Mouse (Mus musculus): Measurements from ENCODE around the gene Phf5a. TPM values are rescaled to one million over a fixed set of nuclear protein-coding genes. Genes with fewer than 3 reads are reported as not detected.

Phf5a gene
- polyA plus RNA-seq (2012; rRNA removed) = 84.8 and 91.0 TPM in 2 replicates

DNA sequence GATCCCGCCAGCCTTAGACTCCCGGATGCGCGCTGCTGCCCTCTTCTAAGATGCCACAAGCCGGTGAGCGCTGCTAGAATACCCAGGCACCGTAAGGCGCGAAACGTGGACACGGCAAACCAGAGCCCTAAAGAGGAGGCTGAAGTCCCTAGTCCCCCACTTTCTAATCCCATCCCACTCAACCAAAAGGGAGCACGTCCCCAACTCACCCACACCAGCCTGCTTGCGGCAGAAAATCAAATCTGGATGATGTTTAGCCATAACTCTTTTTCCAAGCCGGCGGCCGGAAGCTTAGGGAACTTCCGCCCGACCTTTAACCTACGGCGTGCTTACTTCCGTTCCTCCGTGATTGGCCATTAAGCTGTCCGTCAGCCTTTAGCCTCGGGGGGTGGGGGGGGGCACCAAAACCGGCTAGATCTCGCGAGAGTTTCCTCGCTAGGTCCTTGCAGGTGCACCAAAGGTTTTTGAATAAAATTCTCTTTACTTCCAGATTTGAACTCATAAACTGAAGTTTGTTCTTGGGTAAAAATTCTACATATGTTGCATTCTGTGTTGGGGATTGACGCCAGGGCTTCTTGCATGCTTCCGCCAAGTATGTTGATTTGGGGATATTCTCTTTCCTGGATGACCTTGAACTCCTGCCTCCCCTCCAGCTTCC is at the start of gene Phf5a:
Gene Phf5a, minus strand, starts transcription at position 308 of the 658 bp plus-strand sequence.

DNA sequence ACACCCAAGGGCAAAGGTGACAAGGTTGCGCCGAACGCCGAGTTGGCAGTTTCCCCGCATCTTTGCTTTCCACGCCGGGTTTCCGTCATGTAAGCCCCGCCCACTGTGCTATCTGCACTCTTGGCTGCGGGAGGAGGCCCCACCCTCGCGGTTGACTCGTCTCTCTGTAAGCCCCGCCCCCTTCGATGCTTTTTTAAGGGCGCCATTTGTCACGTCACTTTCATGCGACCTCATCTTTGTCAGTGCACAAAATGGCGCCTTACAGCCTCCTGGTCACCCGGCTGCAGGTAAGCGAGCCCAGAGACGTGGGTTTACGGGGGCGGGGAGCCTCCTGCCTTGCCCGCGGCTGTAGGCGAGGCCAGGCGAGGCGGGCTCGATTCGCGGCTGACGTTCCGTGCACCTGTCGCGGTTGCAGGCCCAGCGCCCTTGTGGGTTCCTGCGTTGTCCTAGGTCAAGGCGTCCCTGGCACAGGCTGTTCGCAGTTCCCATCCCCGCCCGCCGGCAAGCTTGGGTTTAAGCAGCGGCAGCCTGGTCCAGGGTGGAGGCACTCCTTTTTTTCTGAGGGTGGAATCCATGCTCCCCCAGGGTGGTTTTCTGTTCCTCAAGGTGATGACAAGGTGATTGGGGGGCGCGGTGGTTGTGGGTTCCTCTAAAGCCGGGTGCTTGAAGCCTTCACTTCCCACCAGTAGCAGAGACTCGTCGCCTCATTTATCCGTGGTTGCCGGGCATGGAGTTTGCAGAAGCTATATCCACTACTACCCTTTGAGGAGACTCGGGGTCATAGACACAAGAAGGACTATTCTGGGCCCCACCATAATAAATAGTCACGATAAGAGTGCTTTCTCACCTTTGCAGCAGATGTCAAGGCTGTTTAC is 788 bp upstream of the Phf5a start, which contains the start of gene Aco2:
Gene Aco2, plus strand, starts transcription at position 48 of the 875 bp plus-strand sequence.

DNA sequence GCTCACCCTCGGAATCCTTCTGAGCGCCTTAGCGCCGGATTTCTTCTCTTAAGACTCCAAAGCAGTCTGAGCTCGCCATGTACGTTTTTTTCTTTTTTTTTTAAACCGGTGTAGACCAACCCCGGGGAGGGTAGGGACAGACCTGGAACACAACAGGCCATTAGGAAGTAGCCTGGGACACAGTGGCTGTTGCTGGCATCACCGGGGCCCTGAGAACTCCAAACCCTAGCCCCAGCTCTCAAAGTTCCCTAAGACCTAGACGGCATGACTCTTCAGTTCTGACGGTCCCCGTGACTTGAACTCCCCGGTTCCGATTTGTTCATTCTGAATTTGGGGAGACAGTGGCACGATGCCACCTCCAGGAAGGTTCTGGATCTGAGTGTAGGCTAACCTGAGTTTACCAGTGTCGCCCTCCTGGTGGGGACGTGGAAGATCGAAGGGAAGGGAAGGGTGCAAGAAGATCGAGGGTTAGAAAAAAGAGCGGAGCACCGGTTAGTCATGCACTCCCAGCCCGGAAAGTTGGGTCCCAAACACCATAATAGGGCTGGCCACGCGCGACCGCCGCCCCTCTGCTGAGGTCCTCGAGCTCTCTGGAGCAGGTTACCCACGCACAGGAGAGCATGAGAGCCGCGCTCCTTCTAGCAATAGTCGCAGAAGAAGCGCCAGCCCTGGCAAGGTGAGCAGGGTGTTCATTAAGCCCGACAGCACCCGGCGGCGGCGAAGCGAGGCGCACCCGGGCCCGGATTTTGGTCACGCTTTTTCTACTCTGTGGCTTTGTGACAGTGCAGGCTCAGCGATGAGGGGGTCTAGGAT is 13.0 kb downstream of the Phf5a start, which contains the start of gene Tob2:
Gene Tob2, minus strand, starts transcription at position 280 of the 813 bp plus-strand sequence.

Other genes with a start within 250 kb of the Phf5a start
- 25.2 and 25.7 TPM in 2 replicates for gene L3mbtl2, start 208.0 kb downstream of the Phf5a start, polyA plus RNA-seq (2012; rRNA removed)
- gene Chadl, start 174.6 kb downstream of the Phf5a start, polyA plus RNA-seq (2012; rRNA removed) = 27.6 and 29.3 TPM in 2 replicates
- 78.3 and 86.5 TPM in 2 replicates for gene Zc3h7b, start 126.9 kb downstream of the Phf5a start, polyA plus RNA-seq (2012; rRNA removed)
- 108 and 111 TPM in 2 replicates for gene Rangap1, start 126.4 kb downstream of the Phf5a start, polyA plus RNA-seq (2012; rRNA removed)
- 43.3 and 46.3 TPM in 2 replicates for gene Tef, start 69.5 kb downstream of the Phf5a start, polyA plus RNA-seq (2012; rRNA removed)
- 11.4 and 13.9 TPM in 2 replicates for gene Tob2, start 13.1 kb downstream of the Phf5a start, polyA plus RNA-seq (2012; rRNA removed)
- 279 and 283 TPM in 2 replicates for gene Aco2, start 398 bp upstream of the Phf5a start, polyA plus RNA-seq (2012; rRNA removed)
- 40.8 and 43.1 TPM in 2 replicates for gene Polr3h, start 54.3 kb upstream of the Phf5a start, polyA plus RNA-seq (2012; rRNA removed)
- gene Csdc2, start 64.8 kb upstream of the Phf5a start, polyA plus RNA-seq (2012; rRNA removed) = 140 and 156 TPM in 2 replicates
- gene Pmm1, start 89.0 kb upstream of the Phf5a start, polyA plus RNA-seq (2012; rRNA removed) = 144 and 149 TPM in 2 replicates
- gene 1700029P11Rik, start 108.6 kb upstream of the Phf5a start, polyA plus RNA-seq (2012; rRNA removed) = not detected in 2 replicates
- 28.8 and 29.4 TPM in 2 replicates for gene Xrcc6, start 115.9 kb upstream of the Phf5a start, polyA plus RNA-seq (2012; rRNA removed)
- 52.5 and 53.6 TPM in 2 replicates for gene Desi1, start 162.0 kb upstream of the Phf5a start, polyA plus RNA-seq (2012; rRNA removed)
- 145 and 150 TPM in 2 replicates for gene Snu13, start 175.7 kb upstream of the Phf5a start, polyA plus RNA-seq (2012; rRNA removed)
- gene 4930407I10Rik, start 187.2 kb upstream of the Phf5a start, polyA plus RNA-seq (2012; rRNA removed) = not detected in 2 replicates
- 0.13 and 0.21 TPM in 2 replicates for gene Mei1, start 198.1 kb upstream of the Phf5a start, polyA plus RNA-seq (2012; rRNA removed)